In the genomic region with DNA sequence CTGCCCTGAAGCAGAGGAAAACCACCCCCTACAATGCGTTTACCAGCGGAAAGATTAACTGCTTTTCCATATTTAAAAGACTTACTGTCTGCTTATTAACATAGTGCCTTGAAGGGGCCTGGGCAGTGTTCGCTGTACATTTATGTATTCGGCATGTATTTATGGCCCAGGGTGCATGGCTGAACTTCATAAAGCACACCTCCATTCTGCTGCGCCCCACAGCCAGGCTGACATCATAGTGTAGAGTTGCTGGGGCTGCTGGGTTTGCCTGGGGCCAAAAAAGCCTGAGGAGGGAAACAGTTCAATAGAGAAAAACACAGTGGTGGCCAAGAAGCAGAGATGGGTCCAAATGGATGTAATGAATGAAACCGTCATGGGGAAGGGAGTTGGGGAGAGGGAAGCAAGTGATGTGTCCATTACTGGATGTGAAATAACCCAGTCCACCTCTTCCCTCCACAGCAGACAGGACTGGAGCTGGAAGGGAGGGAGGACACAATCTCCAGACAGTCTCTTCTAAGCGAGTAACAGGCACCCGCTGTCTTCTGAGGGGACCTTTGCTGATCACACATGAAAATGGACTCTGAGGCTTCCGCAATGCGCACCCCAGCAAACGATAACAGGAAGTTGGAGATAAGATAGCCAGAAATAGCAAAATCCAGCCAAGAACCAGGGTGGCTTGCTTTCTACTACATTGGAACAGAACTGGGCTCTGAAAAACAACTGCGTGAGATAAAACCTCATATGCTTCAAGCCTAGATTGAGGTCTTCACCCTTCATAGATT, we compare ENCODE assay signal across 20 mouse cellular contexts.
DNase-seq lines count a peak whose midpoint lies in the region; ATAC-seq and TF ChIP-seq lines count a peak whose summit lies in the region.
"Had no signal": no experiment of that assay in that cellular context is flagged by ENCODE, and none has a peak within 500 bp of the region (broad histone marks: within the 10 kb centered on the region; RNA-seq: fewer than 3 reads in every experiment).

No protein-coding gene starts in this region.

- H3K4me2 ChIP-seq in kidney, embryonic 15.5 days = no peak overlapping the region
- H3K4me2 ChIP-seq in intestine, embryonic 16.5 days (ENCODE audit: low read depth, low read length) = no peak overlapping the region
- 0 out of 2 replicates have a peak overlapping the region, but pooled peaks have one; percentile 4 for H3K4me2 ChIP-seq in limb, embryonic 13.5 days (replicated peaks)
- H3K4me2 ChIP-seq: hindbrain, embryonic 14.5 days; neural tube, embryonic 15.5 days had no signal

- H3K4me3 ChIP-seq in heart, adult 2 months = no peak overlapping the region
- no peak overlapping the region for H3K4me3 ChIP-seq in kidney, embryonic 15.5 days (replicated peaks)
- no peak overlapping the region for H3K4me3 ChIP-seq in intestine, embryonic 16.5 days (ENCODE audit: low read length)
- no peak overlapping the region for H3K4me3 ChIP-seq in limb, embryonic 13.5 days
- no peak overlapping the region for H3K4me3 ChIP-seq in hindbrain, embryonic 10.5 days
- H3K4me3 ChIP-seq: neural tube, embryonic 15.5 days had no signal

- no peak for TF ChIP-seq EP300 in heart, adult 2 months (IDR thresholded peaks at IDR 0.05; ENCODE audit: insufficient read depth, low read depth, low read length)

- ATAC-seq in kidney, embryonic 15.5 days (replicated peaks; ENCODE audit: low FRiP score) = no peak
- peak; percentile 63; the same call in 1 of the 2 replicates for ATAC-seq in intestine, embryonic 16.5 days
- ATAC-seq in limb, embryonic 13.5 days (ENCODE audit: low FRiP score, low read depth) = no peak
- ATAC-seq: midbrain, embryonic 16.5 days had no signal

- WGBS in heart, adult 2 months = 49% methylated on average over 12 of the region's 12 CpGs
- WGBS in kidney, embryonic 15.5 days = 77% methylated on average over 12 of the region's 12 CpGs
- 60% methylated on average over 12 of the region's 12 CpGs for WGBS in intestine, embryonic 16.5 days
- WGBS in limb, embryonic 13.5 days = 72% methylated on average over 12 of the region's 12 CpGs
- 92% methylated on average over 12 of the region's 12 CpGs for WGBS in hindbrain, embryonic 10.5 days

- H3K27me3 ChIP-seq in heart, adult 2 months (ENCODE audit: control insufficient read depth, insufficient read depth, low read length) = no peaks in the 10 kb centered on the region
- no peaks in the 10 kb centered on the region for H3K27me3 ChIP-seq in kidney, embryonic 15.5 days
- H3K27me3 ChIP-seq in intestine, embryonic 16.5 days (replicated peaks; ENCODE audit: control insufficient read depth, insufficient read depth, low read length) = no peaks in the 10 kb centered on the region
- no peaks in the 10 kb centered on the region for H3K27me3 ChIP-seq in limb, embryonic 13.5 days
- H3K27me3 ChIP-seq in hindbrain, embryonic 10.5 days (ENCODE audit: insufficient read depth, poor library complexity, severe bottlenecking) = no peaks in the 10 kb centered on the region
- H3K27me3 ChIP-seq: neural tube, embryonic 15.5 days had no signal

- H3K9me3 ChIP-seq in kidney, embryonic 15.5 days (replicated peaks) = no peaks in the 10 kb centered on the region
- no peaks in the 10 kb centered on the region for H3K9me3 ChIP-seq in intestine, embryonic 16.5 days (ENCODE audit: control insufficient read depth, low read length)
- no peaks in the 10 kb centered on the region for H3K9me3 ChIP-seq in limb, embryonic 13.5 days
- H3K9me3 ChIP-seq in hindbrain, embryonic 10.5 days = no peaks in the 10 kb centered on the region
- H3K9me3 ChIP-seq: neural tube, embryonic 15.5 days had no signal

- H3K36me3 ChIP-seq in heart, adult 2 months (ENCODE audit: control insufficient read depth, insufficient read depth, low read length) = no peaks in the 10 kb centered on the region
- H3K36me3 ChIP-seq in kidney, embryonic 15.5 days = no peaks in the 10 kb centered on the region
- H3K36me3 ChIP-seq in intestine, embryonic 16.5 days (ENCODE audit: control insufficient read depth, insufficient read depth, low read length) = no peaks in the 10 kb centered on the region
- no peaks in the 10 kb centered on the region for H3K36me3 ChIP-seq in limb, embryonic 13.5 days
- H3K36me3 ChIP-seq in hindbrain, embryonic 10.5 days = no peaks in the 10 kb centered on the region
- H3K36me3 ChIP-seq: neural tube, embryonic 15.5 days had no signal

- H3K79me2 ChIP-seq in heart, adult 2 months (replicated peaks; ENCODE audit: control insufficient read depth, insufficient read depth, low read length) = no peaks in the 10 kb centered on the region

- TF ChIP-seq POLR2A in heart, adult 2 months (IDR thresholded peaks at IDR 0.05; ENCODE audit: insufficient read depth, low read depth, low read length) = no peak

- no peak overlapping the region for H3K9ac ChIP-seq in heart, adult 2 months (ENCODE audit: low read depth, low read length)
- no peak overlapping the region for H3K9ac ChIP-seq in kidney, embryonic 15.5 days
- H3K9ac ChIP-seq in intestine, embryonic 16.5 days (ENCODE audit: low read depth, low read length) = no peak overlapping the region
- no peak overlapping the region for H3K9ac ChIP-seq in limb, embryonic 13.5 days
- H3K9ac ChIP-seq: hindbrain, embryonic 14.5 days; neural tube, embryonic 15.5 days had no signal

- no peak for TF ChIP-seq CTCF in heart, adult 2 months (IDR thresholded peaks at IDR 0.05)

- DNase-seq in heart, adult 2 months = peak; percentile 9 to 18
- no peak for DNase-seq in heart, postnatal 4 days
- peak; percentile 6 for DNase-seq in kidney, adult 9 months
- no peak for DNase-seq in hindbrain, embryonic 10.5 days (ENCODE audit: low spot score)
- DNase-seq: adrenal gland, postnatal 36 days; cerebellum, adult 2 months; cerebellum, postnatal 36 days; liver; lung, adult 2 months; lung, postnatal 4 days; right cerebral cortex, postnatal 14 days; spleen, adult 18-20 months; thymus, adult 18-20 months; thymus, postnatal 4 days had no signal

- H3K4me1 ChIP-seq in heart, adult 2 months (ENCODE audit: control insufficient read depth, insufficient read depth, low read length) = no peaks in the 10 kb centered on the region
- no peaks in the 10 kb centered on the region for H3K4me1 ChIP-seq in kidney, embryonic 15.5 days
- no peaks in the 10 kb centered on the region for H3K4me1 ChIP-seq in intestine, embryonic 16.5 days (ENCODE audit: control insufficient read depth, insufficient read depth, low read length)
- H3K4me1 ChIP-seq in limb, embryonic 13.5 days = peaks cover 13% of the 10 kb centered on the region
- no peaks in the 10 kb centered on the region for H3K4me1 ChIP-seq in hindbrain, embryonic 10.5 days (replicated peaks)
- H3K4me1 ChIP-seq: neural tube, embryonic 15.5 days had no signal

- intact Hi-C loops in heart, adult 2 months (cut with DNase I) = no loop called here

- no peak overlapping the region for H3K27ac ChIP-seq in heart, adult 2 months
- H3K27ac ChIP-seq in kidney, embryonic 15.5 days = no peak overlapping the region
- 0 out of 2 replicates have a peak overlapping the region, but pooled peaks have one; percentile 25 for H3K27ac ChIP-seq in intestine, embryonic 16.5 days (ENCODE audit: low read length)
- H3K27ac ChIP-seq in limb, embryonic 13.5 days = no peak overlapping the region
- H3K27ac ChIP-seq in hindbrain, embryonic 10.5 days = no peak overlapping the region
- H3K27ac ChIP-seq: hindbrain, embryonic 14.5 days; neural tube, embryonic 15.5 days had no signal

Comparison
In these comparisons a context has a peak if more than half of its experiments do, and no peak if none do; other contexts are left out.
1. DNase-seq: peak in heart, adult 2 months (2 of 2) and kidney, adult 9 months (single experiment); none in heart, postnatal 4 days (single experiment) and hindbrain, embryonic 10.5 days (single experiment).